Mouse (Mus musculus): Measurements from ENCODE around the gene Nphp1. TPM values are rescaled to one million over a fixed set of nuclear protein-coding genes. Genes with fewer than 3 reads are reported as not detected.

Gene Nphp1
- total RNA-seq, 2 experiments from 2014 or later, result 16.9 to 19.7 TPM

- intact Hi-C loops (cut with DNase I), result no loop called here
- DNase-seq (ENCODE audit: low spot score in 2 of 2), result no peak
Observed at GRCm38 (mm10) chr2:127708060-127708459, 80.6 kb downstream of the Nphp1 start.

DNA sequence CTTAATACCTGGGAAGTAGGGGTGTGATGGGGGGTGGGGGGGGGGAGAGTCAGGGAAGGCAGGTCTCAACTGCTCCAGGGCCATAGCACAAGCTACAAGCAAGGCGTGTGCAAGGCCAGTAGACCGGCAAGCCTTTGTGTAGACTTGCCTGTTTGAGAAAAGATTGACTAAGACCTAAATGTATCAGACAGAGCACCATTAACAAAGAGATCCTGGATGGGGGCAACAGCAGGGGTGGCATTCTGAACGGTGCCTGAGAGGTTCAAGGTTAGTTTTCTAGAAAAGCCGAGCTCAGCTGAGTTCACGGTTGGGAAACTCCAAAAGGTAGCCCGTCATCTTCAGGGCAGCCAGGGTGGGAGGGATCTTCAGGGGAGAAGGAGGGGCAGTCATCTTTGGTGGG, 83.4 kb downstream of the Nphp1 start:
- intact Hi-C loops (cut with DNase I), result no loop called here
- DNase-seq (ENCODE audit: low spot score in 2 of 2), result no peak

Other genes starting within 250 kb of the Nphp1 start
- under 1 TPM; 0.11 to 0.17 TPM for gene Prom2, start 247.4 kb downstream of the Nphp1 start, total RNA-seq (2021)
- gene Zfp661, start 201.8 kb downstream of the Nphp1 start, total RNA-seq (2021), result 1 to 10 TPM; 7.6 to 8.6 TPM
- 100 to 1,000 TPM in 1 of 2 experiments, 10 to 100 TPM in 1; 80.0 to 102 TPM for gene Mrps5, start 201.7 kb downstream of the Nphp1 start, total RNA-seq (2021)
- 100 to 1,000 TPM; 106 to 160 TPM for gene Mal, start 132.2 kb downstream of the Nphp1 start, total RNA-seq (2021)
- gene Mall, start 59.0 kb downstream of the Nphp1 start, total RNA-seq (2021), result under 1 TPM; 0.66 to 0.67 TPM
- 10 to 100 TPM; 43.6 to 50.5 TPM for gene Mtln, start 3.6 kb upstream of the Nphp1 start, total RNA-seq (2021)
- under 1 TPM in 1 of 2 experiments, not detected in 1; 0.25 TPM for gene Bub1, start 43.0 kb upstream of the Nphp1 start, total RNA-seq (2021)
- not detected for gene Acoxl, start 50.0 kb upstream of the Nphp1 start, total RNA-seq (2021)